Mouse (Mus musculus): Measurements from ENCODE around the gene Ddx23. TPM values are rescaled to one million over a fixed set of nuclear protein-coding genes. Genes with fewer than 3 reads are reported as not detected.

The Ddx23 gene
- total RNA-seq, 2 experiments from 2014 or later: 66.3 to 67.4 TPM

- no peak overlapping the region for H3K4me3 ChIP-seq
- no peak for DNase-seq
- intact Hi-C loops (cut with DNase I): loop anchor here (1.0 to 5.0 kb wide), 2 partner anchors 36 to 138 kb away; no protein-coding TSS in a partner anchor
- peak; percentile 73 for TF ChIP-seq CTCF (IDR thresholded peaks at IDR 0.05)
- no peak overlapping the region for H3K27ac ChIP-seq
Measured at GRCm38 (mm10) chr15:98664042-98664907, 1.6 kb upstream of the Ddx23 start.

GRCm38 (mm10) chr15:98662198-98662566 is 512 bp downstream of the Ddx23 start:
- intact Hi-C loops (cut with DNase I): loop anchor here (5.0 kb wide), 1 partner anchor 140 kb away; no protein-coding TSS in a partner anchor
- Histone ChIP-seq H3K4me3 (peak overlapping the region; percentile 85), H3K27ac (peak overlapping the region; percentile 96)
- no peak for DNase-seq
- TF ChIP-seq CTCF (IDR thresholded peaks at IDR 0.05): no peak

GRCm38 (mm10) chr15:98656982-98657751 is 5.5 kb downstream of the Ddx23 start:
- no peak for DNase-seq
- Histone ChIP-seq H3K27ac (no peak overlapping the region), H3K4me3 (no peak overlapping the region)
- no peak for TF ChIP-seq CTCF (IDR thresholded peaks at IDR 0.05)
- intact Hi-C loops (cut with DNase I): no loop called here

GRCm38 (mm10) chr15:98652174-98652573 is 10.5 kb downstream of the Ddx23 start:
- Histone ChIP-seq H3K4me3 (no peak overlapping the region), H3K27ac (no peak overlapping the region)
- intact Hi-C loops (cut with DNase I): no loop called here
- no peak for DNase-seq
- no peak for TF ChIP-seq CTCF (IDR thresholded peaks at IDR 0.05)

- intact Hi-C loops (cut with DNase I): no loop called here
- Histone ChIP-seq H3K4me3 (no peak overlapping the region), H3K27ac (no peak overlapping the region)
- no peak for DNase-seq
- TF ChIP-seq CTCF (IDR thresholded peaks at IDR 0.05): no peak
Measured at GRCm38 (mm10) chr15:98651431-98651830, 11.3 kb downstream of the Ddx23 start.

- Histone ChIP-seq H3K27ac (no peak overlapping the region), H3K4me3 (no peak overlapping the region)
- DNase-seq: no peak
- no peak for TF ChIP-seq CTCF (IDR thresholded peaks at IDR 0.05)
- intact Hi-C loops (cut with DNase I): no loop called here
Measured at GRCm38 (mm10) chr15:98648071-98648470, 14.6 kb downstream of the Ddx23 start.

- Histone ChIP-seq H3K27ac (no peak overlapping the region), H3K4me3 (no peak overlapping the region)
- no peak for TF ChIP-seq CTCF (IDR thresholded peaks at IDR 0.05)
- DNase-seq: no peak
- intact Hi-C loops (cut with DNase I): no loop called here
Measured at GRCm38 (mm10) chr15:98647308-98647707, 15.4 kb downstream of the Ddx23 start.

GRCm38 (mm10) chr15:98646737-98647136 is 16.0 kb downstream of the Ddx23 start:
- intact Hi-C loops (cut with DNase I): no loop called here
- no peak for TF ChIP-seq CTCF (IDR thresholded peaks at IDR 0.05)
- Histone ChIP-seq H3K4me3 (no peak overlapping the region), H3K27ac (no peak overlapping the region)
- no peak for DNase-seq

GRCm38 (mm10) chr15:98645057-98646026 is 17.4 kb downstream of the Ddx23 start:
- Histone ChIP-seq H3K4me3 (no peak overlapping the region), H3K27ac (no peak overlapping the region)
- intact Hi-C loops (cut with DNase I): no loop called here
- TF ChIP-seq CTCF (IDR thresholded peaks at IDR 0.05): no peak
- no peak for DNase-seq

GRCm38 (mm10) chr15:98644406-98644805 is 18.3 kb downstream of the Ddx23 start:
- TF ChIP-seq CTCF (IDR thresholded peaks at IDR 0.05): no peak
- H3K4me3 ChIP-seq: no peak overlapping the region
- intact Hi-C loops (cut with DNase I): no loop called here
- no peak for DNase-seq
- H3K27ac ChIP-seq: no peak overlapping the region

GRCm38 (mm10) chr15:98640157-98640556 is 22.5 kb downstream of the Ddx23 start:
- no peak overlapping the region for H3K27ac ChIP-seq
- no peak overlapping the region for H3K4me3 ChIP-seq
- intact Hi-C loops (cut with DNase I): no loop called here
- TF ChIP-seq CTCF (IDR thresholded peaks at IDR 0.05): no peak
- DNase-seq: no peak

- DNase-seq: no peak
- no peak overlapping the region for H3K27ac ChIP-seq
- no peak overlapping the region for H3K4me3 ChIP-seq
- intact Hi-C loops (cut with DNase I): no loop called here
- no peak for TF ChIP-seq CTCF (IDR thresholded peaks at IDR 0.05)
Measured at GRCm38 (mm10) chr15:98637155-98637554, 25.5 kb downstream of the Ddx23 start.

Data from gastrocnemius, adult 2 months (tissue).